Mouse (Mus musculus) stomach, postnatal 0 days (tissue): ENCODE results near the gene Mill2. TPM values are rescaled to one million over a fixed set of nuclear protein-coding genes. Genes with fewer than 3 reads are reported as not detected.
"Not testable (repeated sequence)": the region's sequence is repeated elsewhere in the genome, so short reads cannot be mapped to it uniquely, and the experiment has no call there.

Experiments
- ATAC-seq: fragments of 200-750 bp; cut with Nextera tagmentation; 2 replicates; pipeline ENCODE4 v1.8.0; 2017; ENCODE audit not compliant: low FRiP score, low TSS enrichment
- DNase-seq: peaks from one replicate; pipeline ENCODE4 v3.0.0-alpha.2; 2016; ENCODE audit warnings: low spot score
- H3K27ac ChIP-seq: fragments of 300-500 bp; sonication (generic); replicated peaks from 2 replicates; pipeline ENCODE4 v1.5.1; 2014; ENCODE audit warnings: mild to moderate bottlenecking, control low read depth
- H3K27me3 ChIP-seq: fragments of 300-500 bp; sonication (generic); 2 replicates; pipeline ENCODE4 v1.6.1; 2014; ENCODE audit warnings: low read length; ENCODE audit not compliant: control insufficient read depth, insufficient read depth
- H3K36me3 ChIP-seq: fragments of 300-500 bp; sonication (generic); 2 replicates; pipeline ENCODE4 v1.6.1; 2014; ENCODE audit warnings: low read length, mixed read lengths; ENCODE audit not compliant: control insufficient read depth, insufficient read depth
- H3K4me1 ChIP-seq: fragments of 300-500 bp; sonication (generic); replicated peaks from 2 replicates; pipeline ENCODE4 v1.6.1; 2014; ENCODE audit warnings: antibody characterized with exemption; ENCODE audit not compliant: control insufficient read depth, insufficient read depth
- H3K4me2 ChIP-seq: fragments of 300-500 bp; sonication (generic); replicated peaks from 2 replicates; pipeline ENCODE4 v1.6.1; 2014; ENCODE audit warnings: low read depth, mild to moderate bottlenecking, control low read depth, moderate library complexity
- H3K4me3 ChIP-seq: fragments of 300-500 bp; sonication (generic); 2 replicates; pipeline ENCODE4 v1.5.1; 2014; ENCODE audit warnings: low read depth, low read length, control low read depth
- H3K9ac ChIP-seq: fragments of 300-500 bp; sonication (generic); 2 replicates; pipeline ENCODE4 v1.6.1; 2014; ENCODE audit warnings: mild to moderate bottlenecking, low read length, control low read depth, mixed read lengths
- H3K9me3 ChIP-seq: fragments of 300-500 bp; sonication (generic); 2 replicates; pipeline ENCODE4 v1.6.1; 2016; ENCODE audit warnings: low read length; ENCODE audit not compliant: control insufficient read depth
- CTCF ChIP-seq: IDR thresholded peaks from 2 replicates; pipeline ENCODE4 v1.5.1; 2016; ENCODE audit warnings: antibody characterized with exemption, low read depth, mild to moderate bottlenecking, moderate library complexity
- EP300 ChIP-seq: optimal IDR thresholded peaks from 2 replicates; pipeline ENCODE3; 2016; ENCODE audit warnings: antibody characterized with exemption
- WGBS: fragments of 180-500 bp; shearing (Covaris S2); extraction: QIAGEN DNeasy Blood & Tissue Kit; methylation state at CpG from one replicate; pipeline ENCODE4 v1.1.7; 2014; 5-methylcytosine and 5-hydroxymethylcytosine counted together
- polyA plus RNA-seq: library from polyadenylated mRNA; unstranded; fragments of >200 nt; fragmentation: Nextera tagmentation; extraction: Ambion mirVana; gene quantifications from 2 replicates; pipeline ENCODE4 v1.2.1, GENCODE M21; 2015

The Mill2 gene
- polyA plus RNA-seq, 1 experiment from 2014 or later = 1.3 TPM

DNA sequence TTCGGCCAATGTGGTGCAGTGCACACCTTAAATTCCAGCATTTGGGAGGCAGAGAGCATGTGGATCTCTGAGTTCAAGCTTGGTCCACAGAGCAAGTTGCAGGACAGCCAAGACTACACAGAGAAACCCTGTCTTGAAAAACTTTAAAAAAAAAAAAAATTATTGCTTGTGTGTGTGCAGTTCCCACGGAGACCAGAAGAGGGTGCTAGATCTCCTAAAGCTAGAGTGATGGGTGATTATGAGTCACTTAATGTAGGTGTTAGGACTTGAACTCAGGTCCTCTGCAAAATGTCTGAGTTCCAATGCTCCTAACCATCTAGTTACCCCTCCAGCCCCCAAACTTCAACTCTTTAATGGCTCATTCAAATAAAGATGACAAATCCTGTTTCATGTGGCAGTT is 28.7 kb downstream of the Mill2 start:
- Histone ChIP-seq H3K9me3 (no peaks in the 10 kb centered on the region), H3K27me3 (no peaks in the 10 kb centered on the region), H3K4me1 (no peaks in the 10 kb centered on the region), H3K27ac (no peak overlapping the region), H3K4me3 (no peak overlapping the region), H3K36me3 (no peaks in the 10 kb centered on the region), H3K9ac (no peak overlapping the region), H3K4me2 (no peak overlapping the region)
- DNase-seq = no peak
- 86% methylated on average over 2 of the region's 2 CpGs for WGBS
- no peak for TF ChIP-seq EP300
- TF ChIP-seq CTCF = peak; percentile 31
- ATAC-seq = no peak

DNA sequence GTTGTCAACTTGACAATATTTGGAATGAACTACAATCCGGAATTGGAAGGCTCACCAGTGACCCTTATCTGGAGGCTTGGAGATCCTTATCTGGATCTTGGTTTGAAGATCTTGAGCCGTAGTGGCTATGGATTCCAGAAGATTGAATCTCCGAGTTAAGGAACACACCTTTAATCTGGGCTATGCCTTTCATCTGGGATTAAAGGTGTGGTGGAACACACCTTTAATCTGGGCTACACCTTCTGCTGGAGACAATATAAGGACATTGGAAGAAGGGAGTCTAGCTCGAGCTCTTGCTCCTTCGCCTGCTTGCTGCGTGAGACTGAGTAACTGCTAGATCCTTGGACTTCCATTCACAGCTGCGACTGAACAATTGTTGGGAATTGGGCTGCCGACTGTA is 31.3 kb downstream of the Mill2 start, which contains the start of gene Pglyrp1:
TSS of gene Pglyrp1 (plus strand) at position 301 of the 400 bp plus-strand sequence.
- not testable (repeated sequence) for H3K4me1 ChIP-seq, H3K9ac ChIP-seq, H3K9me3 ChIP-seq, H3K4me2 ChIP-seq, H3K27me3 ChIP-seq, DNase-seq, H3K36me3 ChIP-seq, ATAC-seq, H3K27ac ChIP-seq, H3K4me3 ChIP-seq
- no CpG with 5 or more reads among the region's 8 CpGs for WGBS

- WGBS = 27% methylated on average over 13 of the region's 14 CpGs
These were observed 32.4 kb downstream of the Mill2 start for GRCm38 (mm10) chr7:18872014-18872802.

DNA sequence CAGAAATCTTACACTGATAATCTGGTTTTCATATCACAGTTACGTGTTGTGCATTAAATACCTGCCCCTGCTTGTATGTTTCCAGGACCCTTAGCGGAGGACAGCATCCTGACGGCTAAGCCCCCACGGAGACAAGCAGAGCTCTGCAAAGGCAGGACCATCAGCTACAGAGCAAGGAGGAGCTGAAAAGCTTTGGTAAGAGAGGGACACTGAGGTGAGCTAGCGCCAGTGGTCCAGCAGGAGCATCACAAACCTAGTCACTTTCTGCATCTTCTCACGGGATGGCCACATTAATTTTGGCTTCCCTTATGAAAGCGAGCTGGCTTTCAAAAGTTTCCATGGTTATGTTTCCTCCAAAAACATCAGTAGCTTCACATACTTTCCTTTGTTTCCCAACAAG is 33.0 kb downstream of the Mill2 start:
- WGBS = 3% methylated on average over 7 of the region's 7 CpGs
- no peak overlapping the region for H3K27ac ChIP-seq
- H3K4me1 ChIP-seq = no peaks in the 10 kb centered on the region
- no peak for ATAC-seq
- no peaks in the 10 kb centered on the region for H3K9me3 ChIP-seq
- no peak overlapping the region for H3K9ac ChIP-seq
- H3K36me3 ChIP-seq = no peaks in the 10 kb centered on the region
- no peak for TF ChIP-seq CTCF
- no peak for TF ChIP-seq EP300
- H3K27me3 ChIP-seq = no peaks in the 10 kb centered on the region
- peak overlapping the region; percentile 29 for H3K4me3 ChIP-seq
- H3K4me2 ChIP-seq = peak overlapping the region; percentile 56
- no peak for DNase-seq

More at GRCm38 (mm10) chr7:18872014-18872802, 32.4 kb downstream of the Mill2 start:
- H3K9me3 ChIP-seq = no peaks in the 10 kb centered on the region
- no peak for DNase-seq
- no peak overlapping the region for H3K27ac ChIP-seq
- TF ChIP-seq EP300 (no peak), CTCF (no peak)
- peak overlapping the region; percentile 29 for H3K4me3 ChIP-seq
- no peaks in the 10 kb centered on the region for H3K36me3 ChIP-seq
- H3K4me1 ChIP-seq = no peaks in the 10 kb centered on the region
- no peak overlapping the region for H3K9ac ChIP-seq
- peak overlapping the region; percentile 56 for H3K4me2 ChIP-seq
- no peak for ATAC-seq
- no peaks in the 10 kb centered on the region for H3K27me3 ChIP-seq

- DNase-seq (peak; percentile 81), ATAC-seq (peak; percentile 77)
- Histone ChIP-seq H3K4me3 (peak overlapping the region; percentile 29), H3K9me3 (no peaks in the 10 kb centered on the region), H3K27ac (no peak overlapping the region), H3K4me1 (no peaks in the 10 kb centered on the region), H3K36me3 (no peaks in the 10 kb centered on the region), H3K27me3 (no peaks in the 10 kb centered on the region), H3K4me2 (peak overlapping the region; percentile 56), H3K9ac (no peak overlapping the region)
- peak; percentile 94 for TF ChIP-seq CTCF
- no peak for TF ChIP-seq EP300
- under 1% methylated on average over 10 of the region's 10 CpGs for WGBS
These were observed 33.5 kb downstream of the Mill2 start for GRCm38 (mm10) chr7:18873253-18873652.

GRCm38 (mm10) chr7:18875372-18875771 is 35.6 kb downstream of the Mill2 start:
- ATAC-seq (peak; percentile 70; the same call in 1 of the 2 replicates), DNase-seq (no peak)
- TF ChIP-seq CTCF (no peak), EP300 (no peak)
- Histone ChIP-seq H3K4me3 (no peak overlapping the region), H3K27ac (no peak overlapping the region), H3K9ac (no peak overlapping the region), H3K4me1 (no peaks in the 10 kb centered on the region), H3K36me3 (no peaks in the 10 kb centered on the region), H3K4me2 (no peak overlapping the region), H3K9me3 (no peaks in the 10 kb centered on the region), H3K27me3 (no peaks in the 10 kb centered on the region)
- WGBS = 58% methylated on average over 5 of the region's 5 CpGs
